Mouse (Mus musculus): ENCODE results near the gene Slc2a9. TPM values are rescaled to one million over a fixed set of nuclear protein-coding genes. Genes with fewer than 3 reads are reported as not detected.

The Slc2a9 gene
- polyA plus RNA-seq, 1 experiment from 2014 or later = 0.05 TPM

GRCm38 (mm10) chr5:38418799-38419198 is 84.1 kb downstream of the Slc2a9 start:
- H3K27me3 ChIP-seq = no peaks in the 10 kb centered on the region
- ATAC-seq = peak; percentile 57; the same call in 1 of the 2 replicates
- no peak overlapping the region for H3K9ac ChIP-seq
- H3K9me3 ChIP-seq (replicated peaks) = no peaks in the 10 kb centered on the region
- H3K4me1 ChIP-seq = peaks cover 4% of the 10 kb centered on the region
- H3K27ac ChIP-seq = no peak overlapping the region
- H3K4me2 ChIP-seq = no peak overlapping the region
- no peaks in the 10 kb centered on the region for H3K36me3 ChIP-seq (ENCODE audit: poor library complexity, severe bottlenecking)
- H3K4me3 ChIP-seq = no peak overlapping the region
- 84% methylated on average over 6 of the region's 6 CpGs for WGBS

GRCm38 (mm10) chr5:38403612-38404011 is 99.3 kb downstream of the Slc2a9 start:
- H3K9me3 ChIP-seq (replicated peaks) = no peaks in the 10 kb centered on the region
- H3K27me3 ChIP-seq = no peaks in the 10 kb centered on the region
- H3K4me3 ChIP-seq = no peak overlapping the region
- no peaks in the 10 kb centered on the region for H3K36me3 ChIP-seq (ENCODE audit: poor library complexity, severe bottlenecking)
- no peak overlapping the region for H3K4me2 ChIP-seq
- no peak overlapping the region for H3K27ac ChIP-seq
- ATAC-seq = 0 out of 2 replicates have a peak, but pooled peaks have one; percentile 36
- H3K4me1 ChIP-seq = no peaks in the 10 kb centered on the region
- H3K9ac ChIP-seq = no peak overlapping the region
- 20% methylated on average over 3 of the region's 3 CpGs for WGBS

GRCm38 (mm10) chr5:38402288-38402687 is 100.7 kb downstream of the Slc2a9 start:
- 96% methylated on average over 3 of the region's 3 CpGs for WGBS
- no peak overlapping the region for H3K4me2 ChIP-seq
- ATAC-seq = no peak
- no peak overlapping the region for H3K9ac ChIP-seq
- no peaks in the 10 kb centered on the region for H3K27me3 ChIP-seq
- H3K4me1 ChIP-seq = no peaks in the 10 kb centered on the region
- H3K27ac ChIP-seq = no peak overlapping the region
- no peaks in the 10 kb centered on the region for H3K36me3 ChIP-seq (ENCODE audit: poor library complexity, severe bottlenecking)
- H3K9me3 ChIP-seq (replicated peaks) = no peaks in the 10 kb centered on the region
- H3K4me3 ChIP-seq = no peak overlapping the region

- peak overlapping the region; percentile 26; the same call in 1 of the 2 replicates for H3K27ac ChIP-seq
- H3K4me3 ChIP-seq = no peak overlapping the region
- no peak overlapping the region for H3K9ac ChIP-seq
- WGBS = 11% methylated on average over 2 of the region's 2 CpGs
- H3K4me2 ChIP-seq = 0 out of 2 replicates have a peak overlapping the region, but pooled peaks have one; percentile 15
- H3K36me3 ChIP-seq (ENCODE audit: poor library complexity, severe bottlenecking) = no peaks in the 10 kb centered on the region
- H3K9me3 ChIP-seq (replicated peaks) = no peaks in the 10 kb centered on the region
- ATAC-seq = peak; percentile 5; the same call in 1 of the 2 replicates
- no peaks in the 10 kb centered on the region for H3K27me3 ChIP-seq
- H3K4me1 ChIP-seq = peaks cover 31% of the 10 kb centered on the region
Measured at GRCm38 (mm10) chr5:38388857-38389256, 114.1 kb downstream of the Slc2a9 start.

GRCm38 (mm10) chr5:38388420-38388823 is 114.5 kb downstream of the Slc2a9 start:
- H3K36me3 ChIP-seq (ENCODE audit: poor library complexity, severe bottlenecking) = no peaks in the 10 kb centered on the region
- H3K4me3 ChIP-seq = no peak overlapping the region
- H3K9ac ChIP-seq = no peak overlapping the region
- peak overlapping the region; percentile 26; the same call in 1 of the 2 replicates for H3K27ac ChIP-seq
- ATAC-seq = peak; percentile 72
- no peaks in the 10 kb centered on the region for H3K9me3 ChIP-seq (replicated peaks)
- peaks cover 31% of the 10 kb centered on the region for H3K4me1 ChIP-seq
- H3K4me2 ChIP-seq = peak overlapping the region; percentile 15; the same call in 1 of the 2 replicates
- H3K27me3 ChIP-seq = no peaks in the 10 kb centered on the region
- 12% methylated on average over 10 of the region's 10 CpGs for WGBS

- H3K4me3 ChIP-seq = no peak overlapping the region
- no peak for ATAC-seq
- 94% methylated on average over 5 of the region's 5 CpGs for WGBS
Measured at GRCm38 (mm10) chr5:38379970-38380369, 123.0 kb downstream of the Slc2a9 start.

GRCm38 (mm10) chr5:38372369-38372768 is 130.6 kb downstream of the Slc2a9 start:
- no peak for ATAC-seq
- H3K27ac ChIP-seq = no peak overlapping the region
- 54% methylated on average over 5 of the region's 5 CpGs for WGBS

More at GRCm38 (mm10) chr5:38379970-38380369, 123.0 kb downstream of the Slc2a9 start:
- no peaks in the 10 kb centered on the region for H3K27me3 ChIP-seq
- H3K27ac ChIP-seq = no peak overlapping the region
- no peaks in the 10 kb centered on the region for H3K36me3 ChIP-seq (ENCODE audit: poor library complexity, severe bottlenecking)
- H3K9ac ChIP-seq = no peak overlapping the region
- H3K9me3 ChIP-seq (replicated peaks) = no peaks in the 10 kb centered on the region
- H3K4me2 ChIP-seq = no peak overlapping the region
- H3K4me1 ChIP-seq = 0 out of 2 replicates have a peak, but pooled peaks cover 4% of the 10 kb centered on the region

GRCm38 (mm10) chr5:38371308-38371707 is 131.6 kb downstream of the Slc2a9 start:
- no peak overlapping the region for H3K27ac ChIP-seq
- no peak overlapping the region for H3K9ac ChIP-seq
- H3K27me3 ChIP-seq = no peaks in the 10 kb centered on the region
- no peak for ATAC-seq
- 88% methylated on average over 1 of the region's 1 CpGs for whole genome bisulfite sequencing
- H3K4me1 ChIP-seq = peaks cover 10% of the 10 kb centered on the region
- no peak overlapping the region for H3K4me3 ChIP-seq
- no peaks in the 10 kb centered on the region for H3K36me3 ChIP-seq (ENCODE audit: poor library complexity, severe bottlenecking)
- no peaks in the 10 kb centered on the region for H3K9me3 ChIP-seq (replicated peaks)
- no peak overlapping the region for H3K4me2 ChIP-seq

More at GRCm38 (mm10) chr5:38372369-38372768, 130.6 kb downstream of the Slc2a9 start:
- Histone ChIP-seq H3K4me2 (no peak overlapping the region), H3K9me3 (replicated peaks) (no peaks in the 10 kb centered on the region), H3K4me3 (no peak overlapping the region), H3K9ac (no peak overlapping the region), H3K27me3 (no peaks in the 10 kb centered on the region), H3K36me3 (ENCODE audit: poor library complexity, severe bottlenecking) (no peaks in the 10 kb centered on the region), H3K4me1 (no peaks in the 10 kb centered on the region)

GRCm38 (mm10) chr5:38366650-38367470 is 136.1 kb downstream of the Slc2a9 start:
- ATAC-seq = peak; percentile 68; the same call in 1 of the 2 replicates
- no peaks in the 10 kb centered on the region for H3K9me3 ChIP-seq (replicated peaks)
- no peaks in the 10 kb centered on the region for H3K36me3 ChIP-seq (ENCODE audit: poor library complexity, severe bottlenecking)
- no peak overlapping the region for H3K27ac ChIP-seq
- peak overlapping the region; percentile 55 for H3K4me2 ChIP-seq
- no peaks in the 10 kb centered on the region for H3K27me3 ChIP-seq
- WGBS = 10% methylated on average over 18 of the region's 18 CpGs
- no peak overlapping the region for H3K9ac ChIP-seq
- H3K4me3 ChIP-seq = peak overlapping the region; percentile 18
- peaks cover 20% of the 10 kb centered on the region for H3K4me1 ChIP-seq

- 18% methylated on average over 2 of the region's 2 CpGs for WGBS
- Histone ChIP-seq H3K4me1 (peaks cover 20% of the 10 kb centered on the region), H3K4me2 (no peak overlapping the region), H3K9me3 (replicated peaks) (no peaks in the 10 kb centered on the region), H3K9ac (no peak overlapping the region), H3K4me3 (no peak overlapping the region), H3K27me3 (no peaks in the 10 kb centered on the region), H3K36me3 (ENCODE audit: poor library complexity, severe bottlenecking) (no peaks in the 10 kb centered on the region), H3K27ac (no peak overlapping the region)
- ATAC-seq = no peak
Measured at GRCm38 (mm10) chr5:38365521-38365920, 137.4 kb downstream of the Slc2a9 start.

- no peaks in the 10 kb centered on the region for H3K27me3 ChIP-seq
- no peak overlapping the region for H3K27ac ChIP-seq
- H3K36me3 ChIP-seq (ENCODE audit: poor library complexity, severe bottlenecking) = no peaks in the 10 kb centered on the region
- no peaks in the 10 kb centered on the region for H3K9me3 ChIP-seq (replicated peaks)
- WGBS = 74% methylated on average over 5 of the region's 5 CpGs
- H3K9ac ChIP-seq = no peak overlapping the region
- no peak overlapping the region for H3K4me2 ChIP-seq
- ATAC-seq = no peak
- H3K4me1 ChIP-seq = peaks cover 20% of the 10 kb centered on the region
- no peak overlapping the region for H3K4me3 ChIP-seq
Measured at GRCm38 (mm10) chr5:38364396-38364795, 138.5 kb downstream of the Slc2a9 start.

GRCm38 (mm10) chr5:38359716-38360115 is 143.2 kb downstream of the Slc2a9 start:
- Histone ChIP-seq H3K9me3 (replicated peaks) (no peaks in the 10 kb centered on the region), H3K36me3 (ENCODE audit: poor library complexity, severe bottlenecking) (no peaks in the 10 kb centered on the region), H3K4me1 (no peaks in the 10 kb centered on the region), H3K27ac (no peak overlapping the region), H3K4me2 (no peak overlapping the region), H3K4me3 (no peak overlapping the region), H3K27me3 (no peaks in the 10 kb centered on the region), H3K9ac (no peak overlapping the region)
- ATAC-seq = no peak
- WGBS = 79% methylated on average over 2 of the region's 2 CpGs

All from forebrain, embryonic 13.5 days (tissue).